Mouse (Mus musculus) small intestine, adult 10 weeks (tissue): Measurements from ENCODE around the gene Il4. TPM values are rescaled to one million over a fixed set of nuclear protein-coding genes. Genes with fewer than 3 reads are reported as not detected.

Experiments
- polyA plus RNA-seq: library from polyadenylated mRNA; stranded (reverse); fragments of 350-450 nt; fragmentation: Illumina TruSeq; extraction: RNeasy Lipid Tissue Mini Kit (QIAGEN cat#74804); gene quantifications from one replicate; pipeline ENCODE4 v1.2.3, GENCODE M21; 2014; ENCODE audit warnings: low replicate concordance

The Il4 gene
- not detected for polyA plus RNA-seq

GRCm38 (mm10) chr11:53618619-53619198, at the start of gene Il4:
Gene Il4 (minus strand): TSS chr11:53618669.

GRCm38 (mm10) chr11:53634556-53634955, 16.1 kb upstream of the Il4 start, which contains the start of gene Il13:
Gene Il13 (minus strand): TSS chr11:53634702.

DNA sequence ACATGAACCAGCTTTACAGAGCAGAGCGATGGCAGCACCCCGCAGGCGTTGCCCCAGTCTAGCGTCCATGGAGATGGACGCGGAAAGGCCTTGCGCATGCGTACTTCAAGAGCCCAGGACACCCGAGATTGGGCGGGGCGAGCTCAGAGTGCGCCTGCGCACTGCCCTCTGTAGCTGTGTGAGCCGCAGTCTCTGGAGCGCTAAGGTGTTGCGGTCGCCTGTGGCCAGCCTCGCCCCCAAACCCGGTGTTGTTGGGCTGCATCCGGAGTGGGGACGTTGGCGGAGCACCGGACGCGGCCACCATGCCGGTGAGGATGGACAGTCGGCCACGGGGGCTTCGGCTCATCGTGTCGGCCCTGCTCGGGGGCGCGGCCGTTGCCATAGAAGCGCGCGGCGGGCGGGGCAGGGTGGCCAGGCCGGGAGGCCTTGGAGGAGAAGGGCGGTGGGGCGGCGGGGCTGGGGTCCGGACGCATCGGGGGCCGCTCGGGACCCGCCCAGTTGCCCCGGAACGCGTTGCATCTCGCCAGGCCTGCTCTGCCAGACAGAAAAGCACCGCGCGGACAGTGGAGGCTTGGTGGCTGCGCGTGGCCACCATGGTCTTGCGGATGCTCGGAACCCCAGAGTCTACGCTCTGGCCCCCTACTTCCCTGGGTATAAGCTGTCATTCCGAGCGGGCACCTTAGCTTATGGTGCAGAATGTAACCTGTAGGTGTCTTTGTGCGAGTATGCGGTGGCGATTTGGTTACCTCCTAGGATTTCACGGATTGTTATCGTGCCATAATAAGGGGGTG, 51.0 kb downstream of the Il4 start, which contains the start of gene Kif3a:
Gene Kif3a (plus strand): TSS at position 156 of the 791 bp plus-strand sequence.

Other genes with a start within 250 kb of the Il4 start
- 235 TPM for gene Leap2, start 195.5 kb downstream of the Il4 start, polyA plus RNA-seq
- gene Uqcrq, start 187.8 kb downstream of the Il4 start, polyA plus RNA-seq, result 14.6 TPM
- gene Gdf9, start 187.6 kb downstream of the Il4 start, polyA plus RNA-seq, result not detected
- gene Gm10447, start 161.6 kb downstream of the Il4 start, polyA plus RNA-seq, result not detected
- gene Shroom1, start 161.5 kb downstream of the Il4 start, polyA plus RNA-seq, result 0.19 TPM
- gene Gm9837, start 148.2 kb downstream of the Il4 start, polyA plus RNA-seq, result not detected
- not detected for gene Gm9945, start 138.5 kb downstream of the Il4 start, polyA plus RNA-seq
- 22.2 TPM for gene Sowaha, start 138.4 kb downstream of the Il4 start, polyA plus RNA-seq
- gene Sept8, start 99.4 kb downstream of the Il4 start, polyA plus RNA-seq, result 5.9 TPM
- gene Kif3a, start 51.3 kb downstream of the Il4 start, polyA plus RNA-seq, result 3.8 TPM
- gene Il13, start 16.0 kb upstream of the Il4 start, polyA plus RNA-seq, result not detected
- gene Rad50, start 88.7 kb upstream of the Il4 start, polyA plus RNA-seq, result 21.9 TPM
- gene Il5, start 102.1 kb upstream of the Il4 start, polyA plus RNA-seq, result not detected
- gene Irf1, start 151.3 kb upstream of the Il4 start, polyA plus RNA-seq, result 6.7 TPM
- not detected for gene Gm17334, start 154.5 kb upstream of the Il4 start, polyA plus RNA-seq
- gene Gm12216, start 240.6 kb upstream of the Il4 start, polyA plus RNA-seq, result not detected